Mouse (Mus musculus): ENCODE data around the gene Dstyk.
"Not testable (repeated sequence)": the region's sequence is repeated elsewhere in the genome, so short reads cannot be mapped to it uniquely, and the experiment has no call there.

Dstyk gene

GRCm38 (mm10) chr1:132436960-132437359 lies 19.6 kb downstream of the Dstyk start:
- no peak for DNase-seq (ENCODE audit: low spot score)

GRCm38 (mm10) chr1:132437389-132437788 lies 20.0 kb downstream of the Dstyk start:
- DNase-seq (ENCODE audit: low spot score), result no peak

- DNase-seq (ENCODE audit: low spot score), result no peak
Measured at GRCm38 (mm10) chr1:132440896-132441435, 23.6 kb downstream of the Dstyk start.

GRCm38 (mm10) chr1:132449742-132450141 lies 32.4 kb downstream of the Dstyk start:
- no peak for DNase-seq (ENCODE audit: low spot score)

GRCm38 (mm10) chr1:132464651-132465050 lies 47.3 kb downstream of the Dstyk start:
- DNase-seq (ENCODE audit: low spot score), result no peak

- DNase-seq (ENCODE audit: low spot score), result no peak
Measured at GRCm38 (mm10) chr1:132468926-132469325, 51.6 kb downstream of the Dstyk start.

GRCm38 (mm10) chr1:132469519-132469918 lies 52.2 kb downstream of the Dstyk start:
- no peak for DNase-seq (ENCODE audit: low spot score)

- DNase-seq (ENCODE audit: low spot score), result not testable (repeated sequence)
Measured at GRCm38 (mm10) chr1:132470031-132470430, 52.7 kb downstream of the Dstyk start.

GRCm38 (mm10) chr1:132471032-132471431 lies 53.7 kb downstream of the Dstyk start:
- no peak for DNase-seq (ENCODE audit: low spot score)

GRCm38 (mm10) chr1:132471499-132471898 lies 54.1 kb downstream of the Dstyk start:
- DNase-seq (ENCODE audit: low spot score), result no peak

- no peak for DNase-seq (ENCODE audit: low spot score)
Measured at GRCm38 (mm10) chr1:132472537-132472936, 55.2 kb downstream of the Dstyk start.

- DNase-seq (ENCODE audit: low spot score), result no peak
Measured at GRCm38 (mm10) chr1:132474496-132474895, 57.1 kb downstream of the Dstyk start.

GRCm38 (mm10) chr1:132476575-132476927 lies 59.2 kb downstream of the Dstyk start:
- DNase-seq (ENCODE audit: low spot score), result no peak

GRCm38 (mm10) chr1:132476928-132477691 lies 59.8 kb downstream of the Dstyk start, which contains the start of gene Rbbp5:
Gene Rbbp5 (plus strand): TSS chr1:132477365.
- peak; percentile 87 for DNase-seq (ENCODE audit: low spot score)

GRCm38 (mm10) chr1:132479438-132479837 lies 62.1 kb downstream of the Dstyk start:
- no peak for DNase-seq (ENCODE audit: low spot score)

GRCm38 (mm10) chr1:132481619-132482018 lies 64.3 kb downstream of the Dstyk start:
- no peak for DNase-seq (ENCODE audit: low spot score)

GRCm38 (mm10) chr1:132483234-132483633 lies 65.9 kb downstream of the Dstyk start:
- no peak for DNase-seq (ENCODE audit: low spot score)

GRCm38 (mm10) chr1:132483759-132484158 lies 66.4 kb downstream of the Dstyk start:
- DNase-seq (ENCODE audit: low spot score), result no peak

GRCm38 (mm10) chr1:132500535-132500934 lies 83.2 kb downstream of the Dstyk start:
- no peak for DNase-seq (ENCODE audit: low spot score)

- DNase-seq (ENCODE audit: low spot score), result no peak
Measured at GRCm38 (mm10) chr1:132505155-132505554, 87.8 kb downstream of the Dstyk start.

GRCm38 (mm10) chr1:132506058-132506457 lies 88.7 kb downstream of the Dstyk start, which contains the start of gene Tmem81:
Gene Tmem81 (plus strand): TSS chr1:132506230.
- no peak for DNase-seq (ENCODE audit: low spot score)

- DNase-seq (ENCODE audit: low spot score), result no peak
Measured at GRCm38 (mm10) chr1:132506656-132507055, 89.3 kb downstream of the Dstyk start.

- no peak for DNase-seq (ENCODE audit: low spot score)
Measured at GRCm38 (mm10) chr1:132509771-132510170, 92.4 kb downstream of the Dstyk start.

GRCm38 (mm10) chr1:132511521-132511920 lies 94.2 kb downstream of the Dstyk start:
- DNase-seq (ENCODE audit: low spot score), result no peak

Data from ovary, postnatal 14 days (tissue).